Mouse (Mus musculus) midbrain, embryonic 11.5 days (tissue): ENCODE results near the gene Spred2. TPM values are rescaled to one million over a fixed set of nuclear protein-coding genes. Genes with fewer than 3 reads are reported as not detected.

ENCODE experiments used
- ATAC-seq: fragments of 200-750 bp; cut with Nextera tagmentation; 2 replicates; pipeline ENCODE4 v1.8.0; 2017; ENCODE audit warnings: moderate TSS enrichment, moderate library complexity; ENCODE audit not compliant: low FRiP score
- DNase-seq: peaks from one replicate; pipeline ENCODE4 v3.0.0; 2015; ENCODE audit warnings: low spot score; ENCODE audit errors: missing footprints
- H3K27ac ChIP-seq: fragments of 300-500 bp; sonication (generic); 2 replicates; pipeline ENCODE4 v1.5.1; 2014; ENCODE audit warnings: low read depth, low read length
- H3K27me3 ChIP-seq: fragments of 300-500 bp; sonication (generic); 2 replicates; pipeline ENCODE4 v1.6.1; 2014; ENCODE audit warnings: mild to moderate bottlenecking, low read length, moderate library complexity, mixed read lengths; ENCODE audit not compliant: control insufficient read depth, insufficient read depth
- H3K36me3 ChIP-seq: fragments of 300-500 bp; sonication (generic); 2 replicates; pipeline ENCODE4 v1.6.1; 2014; ENCODE audit warnings: mild to moderate bottlenecking, low read length, moderate library complexity, mixed read lengths; ENCODE audit not compliant: control insufficient read depth, insufficient read depth
- H3K4me1 ChIP-seq: fragments of 300-500 bp; sonication (generic); 2 replicates; pipeline ENCODE4 v1.6.1; 2014; ENCODE audit warnings: low read length; ENCODE audit not compliant: control insufficient read depth, insufficient read depth
- H3K4me2 ChIP-seq: fragments of 300-500 bp; sonication (generic); 2 replicates; pipeline ENCODE4 v1.6.1; 2014; ENCODE audit warnings: mild to moderate bottlenecking, moderate library complexity
- H3K4me3 ChIP-seq: fragments of 300-500 bp; sonication (generic); 2 replicates; pipeline ENCODE4 v1.5.1; 2014; ENCODE audit warnings: low read depth, low read length
- H3K9ac ChIP-seq: fragments of 300-500 bp; sonication (generic); 2 replicates; pipeline ENCODE4 v1.6.1; 2014; ENCODE audit warnings: low read length
- H3K9me3 ChIP-seq: fragments of 300-500 bp; sonication (generic); 2 replicates; pipeline ENCODE4 v1.6.1; 2016; ENCODE audit warnings: low read length; ENCODE audit not compliant: control insufficient read depth
- WGBS: fragments of 180-500 bp; shearing (Covaris S2); extraction: QIAGEN DNeasy Blood & Tissue Kit; methylation state at CpG from one replicate; pipeline ENCODE4 v1.1.7; 2014; 5-methylcytosine and 5-hydroxymethylcytosine counted together
- polyA plus RNA-seq: library from polyadenylated mRNA; unstranded; fragments of >200 nt; fragmentation: Nextera tagmentation; extraction: Ambion mirVana; gene quantifications from 2 replicates; pipeline ENCODE4 v1.2.1, GENCODE M21; 2014

Gene Spred2
- polyA plus RNA-seq, 1 experiment from 2014 or later, result 5.7 TPM

DNA sequence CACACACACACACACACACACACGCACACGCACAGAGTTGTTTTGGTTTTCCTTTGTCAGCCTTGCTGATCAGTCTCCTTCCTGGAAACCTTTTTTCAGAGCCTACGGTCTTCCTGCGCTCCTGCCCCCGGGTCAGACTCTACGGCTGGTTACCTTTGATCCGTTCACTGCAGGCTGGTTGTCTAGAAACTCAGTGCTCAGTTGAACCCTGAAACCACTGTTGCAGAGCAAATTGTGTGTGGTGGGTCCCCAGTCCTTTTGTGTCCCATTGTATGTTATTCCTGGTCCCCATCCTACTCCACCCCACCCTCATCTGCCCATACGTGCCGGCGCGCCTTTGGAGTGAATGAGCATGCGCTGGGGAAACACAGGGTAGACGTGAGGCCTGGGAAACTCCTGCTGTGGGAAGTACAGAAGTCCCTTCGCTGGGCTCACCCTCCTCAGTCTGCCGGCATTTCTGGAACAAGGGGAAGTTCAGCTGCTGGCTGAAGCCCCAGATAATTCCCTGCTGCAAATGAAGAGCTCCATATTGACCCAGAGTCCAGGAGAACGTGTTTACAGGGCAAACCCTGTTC lies 40.9 kb downstream of the Spred2 start:
- WGBS, result 75% methylated on average over 16 of the region's 16 CpGs
- Histone ChIP-seq H3K27me3 (no peaks in the 10 kb centered on the region), H3K4me2 (no peak overlapping the region), H3K27ac (no peak overlapping the region), H3K4me3 (no peak overlapping the region), H3K9me3 (no peaks in the 10 kb centered on the region), H3K36me3 (no peaks in the 10 kb centered on the region), H3K4me1 (no peaks in the 10 kb centered on the region), H3K9ac (no peak overlapping the region)
- ATAC-seq, result no peak
- DNase-seq, result no peak

DNA sequence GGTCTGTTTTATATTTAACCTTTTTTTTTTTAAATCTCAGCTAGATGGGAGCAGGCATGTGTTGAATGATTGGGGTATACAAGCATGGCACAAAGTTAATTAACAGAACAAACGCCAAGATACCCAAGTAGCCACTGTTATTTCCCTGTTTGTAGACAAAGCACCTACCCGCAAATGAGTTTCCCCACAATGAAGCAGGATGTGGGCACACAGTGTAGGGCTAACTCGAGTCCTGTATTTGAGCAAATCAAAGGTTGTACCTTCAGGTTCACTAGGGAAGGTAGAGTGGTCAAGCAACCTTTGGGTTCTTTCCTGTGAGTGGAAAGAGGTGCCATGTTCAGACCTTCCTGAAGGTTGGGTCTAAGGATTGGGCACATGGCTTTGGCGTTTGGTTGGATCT lies 41.5 kb downstream of the Spred2 start:
- Histone ChIP-seq H3K9ac (no peak overlapping the region), H3K4me3 (no peak overlapping the region), H3K27me3 (no peaks in the 10 kb centered on the region), H3K27ac (no peak overlapping the region), H3K9me3 (no peaks in the 10 kb centered on the region), H3K4me2 (no peak overlapping the region), H3K4me1 (no peaks in the 10 kb centered on the region), H3K36me3 (no peaks in the 10 kb centered on the region)
- WGBS, result 89% methylated on average over 4 of the region's 4 CpGs
- DNase-seq (no peak), ATAC-seq (no peak)

DNA sequence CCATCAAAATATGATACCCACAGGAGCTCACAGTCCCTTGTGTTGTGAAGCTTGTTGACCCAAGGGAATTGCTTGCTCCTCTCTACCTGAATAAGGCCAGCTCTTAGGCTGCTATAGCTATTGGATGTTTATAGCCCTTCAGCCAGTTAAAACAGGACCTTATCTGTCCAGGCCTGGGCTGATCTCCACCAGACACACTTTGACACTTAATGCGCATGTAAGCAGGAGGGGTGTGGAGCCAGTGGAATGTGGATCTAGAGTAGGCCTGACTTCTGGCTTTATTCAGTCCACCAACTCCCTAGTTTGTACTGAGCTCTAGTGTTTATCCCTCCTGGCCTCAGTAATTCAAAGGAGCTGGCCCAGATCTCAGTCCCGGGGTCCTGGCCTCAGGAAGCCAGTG lies 42.1 kb downstream of the Spred2 start:
- DNase-seq (no peak), ATAC-seq (no peak)
- Histone ChIP-seq H3K4me1 (no peaks in the 10 kb centered on the region), H3K27ac (no peak overlapping the region), H3K9ac (no peak overlapping the region), H3K9me3 (no peaks in the 10 kb centered on the region), H3K4me3 (no peak overlapping the region), H3K27me3 (no peaks in the 10 kb centered on the region), H3K36me3 (no peaks in the 10 kb centered on the region), H3K4me2 (no peak overlapping the region)
- WGBS, result 85% methylated on average over 2 of the region's 2 CpGs

DNA sequence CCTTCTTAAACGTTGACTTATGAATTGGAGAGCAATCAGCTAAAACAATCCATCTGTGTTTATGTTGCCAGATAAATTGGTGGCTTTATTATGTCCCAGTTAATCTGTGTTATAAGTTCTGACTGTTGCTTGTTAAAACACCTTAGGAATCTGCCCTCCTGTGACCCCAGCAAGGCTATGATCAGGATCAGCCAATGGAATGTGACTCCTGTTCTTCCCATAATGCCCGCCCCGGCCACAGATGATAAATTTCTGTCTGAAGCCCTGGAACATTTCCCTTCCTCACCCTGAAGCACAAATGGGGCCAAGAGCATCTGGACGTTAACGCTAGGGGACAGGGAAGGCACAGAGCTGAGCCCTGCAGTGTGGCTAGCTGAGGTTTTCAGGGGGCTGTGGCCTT lies 45.4 kb downstream of the Spred2 start:
- no peak for ATAC-seq
- Histone ChIP-seq H3K27ac (no peak overlapping the region), H3K4me1 (peaks cover 2% of the 10 kb centered on the region; the same call in 1 of the 2 replicates), H3K9ac (no peak overlapping the region), H3K4me2 (no peak overlapping the region), H3K36me3 (no peaks in the 10 kb centered on the region), H3K27me3 (no peaks in the 10 kb centered on the region), H3K9me3 (no peaks in the 10 kb centered on the region), H3K4me3 (no peak overlapping the region)
- DNase-seq, result no peak
- WGBS, result 82% methylated on average over 5 of the region's 5 CpGs

DNA sequence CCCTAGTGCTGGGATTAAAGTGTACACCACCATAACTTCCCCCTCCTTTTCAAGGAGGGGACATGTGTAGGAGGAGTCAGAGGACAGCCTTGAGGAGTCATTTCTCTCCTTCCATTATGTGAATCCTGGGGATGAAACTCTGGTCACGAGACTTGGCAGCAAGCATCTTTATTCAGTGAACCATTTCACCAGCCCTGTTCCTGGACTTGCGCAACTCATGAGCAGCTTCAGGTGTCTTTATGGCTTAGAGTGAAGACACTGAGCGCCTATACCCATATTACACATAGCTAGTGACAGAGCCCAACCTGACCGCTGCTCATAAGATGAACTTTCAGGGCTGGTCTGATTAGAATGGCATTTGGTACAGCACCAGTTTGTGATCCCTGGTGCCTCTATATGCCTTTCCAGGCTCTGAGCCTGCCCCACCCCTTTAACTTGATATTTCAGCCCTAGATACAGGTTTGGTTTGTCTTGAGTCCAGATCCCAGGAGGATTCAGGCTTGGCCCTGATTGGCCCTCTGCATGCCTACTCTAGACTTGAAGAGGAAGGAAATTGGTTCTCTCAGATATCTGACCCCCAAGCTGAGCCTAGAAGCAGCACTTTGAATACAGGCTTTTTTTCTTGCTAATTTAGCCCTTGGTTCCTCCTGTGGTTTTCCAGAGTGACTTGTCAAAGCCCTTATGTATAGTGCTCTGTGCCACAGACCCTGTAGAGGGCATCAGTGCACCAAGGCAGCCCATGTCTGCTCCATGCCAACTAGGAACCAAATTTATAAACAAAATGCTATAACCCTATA lies 48.0 kb downstream of the Spred2 start:
- no peak overlapping the region for H3K4me3 ChIP-seq
- H3K4me2 ChIP-seq, result no peak overlapping the region
- H3K27ac ChIP-seq, result no peak overlapping the region
- peaks cover 2% of the 10 kb centered on the region; the same call in 1 of the 2 replicates for H3K4me1 ChIP-seq
- H3K27me3 ChIP-seq, result no peaks in the 10 kb centered on the region
- WGBS, result 87% methylated on average over 4 of the region's 4 CpGs
- H3K36me3 ChIP-seq, result no peaks in the 10 kb centered on the region
- DNase-seq, result no peak
- no peak overlapping the region for H3K9ac ChIP-seq
- no peaks in the 10 kb centered on the region for H3K9me3 ChIP-seq
- no peak for ATAC-seq

DNA sequence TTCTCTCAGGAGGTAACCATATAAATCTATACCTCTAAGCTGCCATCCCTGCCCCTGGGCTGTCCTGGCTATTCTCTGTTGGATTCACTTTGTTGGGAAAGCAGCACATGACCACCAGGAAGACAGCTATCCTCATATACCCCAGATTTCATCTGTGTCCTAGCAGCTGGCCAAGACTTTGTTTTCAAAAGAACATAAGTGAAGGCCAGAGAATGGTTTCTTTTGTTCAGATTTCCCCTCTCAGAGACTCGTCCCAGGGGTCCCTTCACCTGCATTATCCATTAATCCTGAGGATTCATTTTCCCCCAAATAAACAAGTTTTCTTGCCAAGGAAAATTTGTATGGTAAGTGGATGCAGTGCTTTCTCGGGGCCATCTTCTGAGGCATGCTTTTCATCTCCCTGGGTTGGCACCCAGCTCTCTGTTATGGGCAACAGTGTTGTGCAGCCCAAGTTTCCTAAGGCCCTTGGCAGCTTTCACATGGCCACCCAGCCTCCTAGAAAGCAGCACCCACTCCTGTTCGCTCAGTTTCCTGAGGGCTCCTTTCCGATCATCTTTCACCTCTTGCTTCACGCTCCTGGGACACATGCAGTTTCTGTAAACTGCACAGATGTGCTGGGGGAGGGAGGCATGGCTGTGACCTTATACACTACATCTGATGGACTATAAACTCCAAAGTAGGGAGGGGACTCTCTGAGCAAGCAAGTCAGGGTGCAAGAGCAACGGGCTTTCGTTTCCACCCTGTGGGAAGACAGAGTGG lies 49.0 kb downstream of the Spred2 start:
- Histone ChIP-seq H3K4me3 (no peak overlapping the region), H3K4me1 (peaks cover 2% of the 10 kb centered on the region; the same call in 1 of the 2 replicates), H3K9ac (no peak overlapping the region), H3K9me3 (no peaks in the 10 kb centered on the region), H3K36me3 (no peaks in the 10 kb centered on the region), H3K27me3 (no peaks in the 10 kb centered on the region), H3K4me2 (no peak overlapping the region), H3K27ac (no peak overlapping the region)
- WGBS, result 79% methylated on average over 7 of the region's 7 CpGs
- DNase-seq (no peak), ATAC-seq (no peak)

DNA sequence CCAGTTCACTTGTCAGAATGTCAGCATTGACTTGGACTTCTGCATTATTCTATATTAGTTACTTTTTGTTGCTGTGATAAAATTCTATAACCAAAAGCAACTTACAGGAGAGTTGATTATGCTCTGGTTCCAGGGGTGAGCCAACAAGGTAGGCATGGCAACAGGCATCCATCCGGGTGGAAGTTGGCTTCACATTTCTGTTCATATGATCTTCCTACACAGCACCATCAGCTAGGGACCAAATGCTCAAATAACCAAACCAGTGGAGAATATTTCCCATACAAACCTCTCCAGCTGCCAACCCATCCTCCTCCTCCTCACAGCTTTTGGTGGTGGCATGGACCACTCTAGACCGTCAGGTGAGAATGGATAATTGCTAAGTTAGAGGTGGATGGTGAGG lies 51.9 kb downstream of the Spred2 start:
- no peak for DNase-seq
- H3K27me3 ChIP-seq, result no peaks in the 10 kb centered on the region
- no peaks in the 10 kb centered on the region for H3K9me3 ChIP-seq
- H3K4me2 ChIP-seq, result no peak overlapping the region
- no peak overlapping the region for H3K9ac ChIP-seq
- 98% methylated on average over 2 of the region's 2 CpGs for WGBS
- H3K4me1 ChIP-seq, result peaks cover 2% of the 10 kb centered on the region; the same call in 1 of the 2 replicates
- H3K36me3 ChIP-seq, result no peaks in the 10 kb centered on the region
- H3K27ac ChIP-seq, result no peak overlapping the region
- no peak for ATAC-seq
- H3K4me3 ChIP-seq, result no peak overlapping the region

DNA sequence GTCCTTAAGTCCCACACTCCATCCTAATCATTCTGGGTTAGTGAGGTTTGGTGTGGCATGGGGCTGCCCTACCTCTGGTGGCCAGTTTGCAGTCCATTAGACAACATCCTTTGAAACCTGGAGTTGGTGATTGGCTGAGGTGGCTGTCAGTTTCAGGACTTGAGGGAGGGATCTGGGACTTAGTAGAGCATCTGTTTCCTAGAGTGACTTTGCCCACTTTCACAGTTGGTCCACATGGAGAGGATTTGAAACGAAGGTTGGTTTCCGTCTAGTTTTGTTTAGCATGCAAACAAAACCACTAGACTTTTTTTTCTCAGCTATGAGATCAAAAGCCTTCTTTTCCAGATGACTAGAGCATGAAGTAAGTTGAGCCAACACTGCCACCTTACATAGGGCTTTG lies 53.5 kb downstream of the Spred2 start:
- H3K27ac ChIP-seq, result no peak overlapping the region
- ATAC-seq (no peak), DNase-seq (no peak)
- H3K4me1 ChIP-seq, result no peaks in the 10 kb centered on the region
- no peak overlapping the region for H3K9ac ChIP-seq
- no peaks in the 10 kb centered on the region for H3K36me3 ChIP-seq
- H3K9me3 ChIP-seq, result no peaks in the 10 kb centered on the region
- H3K4me2 ChIP-seq, result no peak overlapping the region
- 76% methylated on average over 2 of the region's 2 CpGs for WGBS
- H3K27me3 ChIP-seq, result no peaks in the 10 kb centered on the region
- no peak overlapping the region for H3K4me3 ChIP-seq

DNA sequence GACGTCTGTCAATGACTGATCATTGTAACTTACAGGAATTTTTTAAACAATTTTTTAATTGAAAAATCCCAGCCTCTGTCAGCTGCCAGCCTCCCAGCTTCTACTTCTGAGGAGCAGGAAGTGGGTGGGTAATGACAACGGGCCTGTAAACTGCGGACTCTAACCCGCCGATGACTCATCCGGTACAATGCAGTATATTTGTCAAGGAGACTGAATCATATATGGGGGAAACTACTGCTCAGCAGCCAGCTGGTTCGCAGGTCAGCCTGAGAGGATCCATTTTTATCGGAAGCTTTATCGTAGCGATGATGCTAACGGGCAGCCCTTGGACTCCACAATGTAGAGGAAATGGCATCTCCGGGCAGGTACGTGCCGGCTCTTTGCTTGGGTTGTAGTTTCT lies 55.2 kb downstream of the Spred2 start:
- H3K27ac ChIP-seq, result no peak overlapping the region
- no peaks in the 10 kb centered on the region for H3K27me3 ChIP-seq
- H3K4me2 ChIP-seq, result no peak overlapping the region
- H3K9ac ChIP-seq, result no peak overlapping the region
- ATAC-seq (no peak), DNase-seq (no peak)
- H3K9me3 ChIP-seq, result no peaks in the 10 kb centered on the region
- no peak overlapping the region for H3K4me3 ChIP-seq
- no peaks in the 10 kb centered on the region for H3K36me3 ChIP-seq
- WGBS, result 94% methylated on average over 14 of the region's 14 CpGs
- H3K4me1 ChIP-seq, result no peaks in the 10 kb centered on the region
